8 mouse cellular contexts compared by ENCODE assay signal in the genomic region with DNA sequence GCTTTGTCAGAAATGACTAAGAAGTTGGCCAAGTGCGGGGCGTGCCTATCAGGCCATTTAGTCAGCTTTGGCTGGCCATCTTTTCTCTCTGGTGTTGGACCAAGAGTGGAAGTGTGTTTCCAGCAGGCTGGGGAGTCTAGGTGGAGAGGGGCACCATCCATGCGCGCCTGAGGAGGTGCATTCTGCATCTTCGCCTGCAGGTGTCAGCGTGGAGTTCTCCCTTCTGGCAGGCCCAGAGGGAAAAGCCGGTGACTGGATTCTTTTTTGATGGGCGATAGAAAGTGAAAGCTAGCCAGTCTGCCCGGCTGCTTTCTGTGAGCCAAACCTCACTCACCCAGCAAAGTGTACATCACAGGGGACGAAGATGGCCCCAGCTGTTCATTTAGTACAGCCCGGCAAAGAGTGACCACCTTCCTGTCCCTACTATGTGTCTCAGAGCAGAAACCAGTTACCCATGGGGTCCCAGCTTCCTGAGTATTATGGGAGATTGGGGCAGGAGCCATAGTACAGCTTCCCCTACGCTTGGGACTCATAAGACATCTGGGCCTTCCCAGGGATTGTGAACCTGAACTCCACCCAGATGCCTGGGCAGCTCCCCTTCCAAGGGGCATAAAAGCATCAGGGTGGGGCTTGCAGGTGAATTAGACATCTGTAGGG.
DNase-seq lines count a peak whose midpoint lies in the region; ATAC-seq lines count a peak whose summit lies in the region.

No protein-coding gene starts in this region.

- H3K9me3 ChIP-seq in hindbrain, embryonic 11.5 days (ENCODE audit: control insufficient read depth, low read length), result no peaks in the 10 kb centered on the region
- no peaks in the 10 kb centered on the region for H3K9me3 ChIP-seq in lung, embryonic 15.5 days

- WGBS in hindbrain, embryonic 11.5 days, result 27% methylated on average over 12 of the region's 12 CpGs
- WGBS in lung, embryonic 15.5 days, result 16% methylated on average over 12 of the region's 12 CpGs

- peaks cover 16% of the 10 kb centered on the region; the same call in 1 of the 2 replicates for H3K4me1 ChIP-seq in hindbrain, embryonic 11.5 days (replicated peaks; ENCODE audit: control insufficient read depth, insufficient read depth, low read length)
- peaks cover 37% of the 10 kb centered on the region for H3K4me1 ChIP-seq in lung, embryonic 15.5 days

- peak overlapping the region; percentile 21 for H3K4me2 ChIP-seq in hindbrain, embryonic 11.5 days (replicated peaks; ENCODE audit: low read depth, low read length)
- peak overlapping the region; percentile 49 for H3K4me2 ChIP-seq in lung, embryonic 15.5 days

- DNase-seq in MN1 (ENCODE audit: low spot score), result peak; percentile 84
- DNase-seq in cerebellum, adult 9-10 months, result peak; percentile 80
- peak; percentile 54 to 91 for DNase-seq in frontal cortex, adult 2 months (ENCODE audit: extremely low spot score in 1 of 2, low spot score in 1 of 2)
- peak; percentile 86 for DNase-seq in hindbrain, embryonic 11.5 days (ENCODE audit: low spot score)
- DNase-seq in layer of hippocampus, adult 9-10 months (ENCODE audit: low spot score), result peak; percentile 71
- peak; percentile 49 for DNase-seq in testis, postnatal 14 days (ENCODE audit: low spot score)

- H3K4me3 ChIP-seq in hindbrain, embryonic 11.5 days (ENCODE audit: low read depth, low read length), result no peak overlapping the region
- H3K4me3 ChIP-seq in lung, embryonic 15.5 days, result peak overlapping the region; percentile 25

- H3K9ac ChIP-seq in hindbrain, embryonic 11.5 days (ENCODE audit: low read depth, low read length), result 0 out of 2 replicates have a peak overlapping the region, but pooled peaks have one; percentile 23
- H3K9ac ChIP-seq in lung, embryonic 15.5 days, result peak overlapping the region; percentile 30; the same call in 1 of the 2 replicates

- no peaks in the 10 kb centered on the region for H3K27me3 ChIP-seq in hindbrain, embryonic 11.5 days (ENCODE audit: control insufficient read depth, insufficient read depth, low read length)
- H3K27me3 ChIP-seq in lung, embryonic 15.5 days, result no peaks in the 10 kb centered on the region

- peak overlapping the region; percentile 10; the same call in 1 of the 2 replicates for H3K27ac ChIP-seq in hindbrain, embryonic 11.5 days (ENCODE audit: low read depth, low read length)
- H3K27ac ChIP-seq in lung, embryonic 15.5 days, result peak overlapping the region; percentile 76

- H3K36me3 ChIP-seq in hindbrain, embryonic 11.5 days (ENCODE audit: control insufficient read depth, insufficient read depth, low read length), result no peaks in the 10 kb centered on the region
- no peaks in the 10 kb centered on the region for H3K36me3 ChIP-seq in lung, embryonic 15.5 days

- ATAC-seq in hindbrain, embryonic 11.5 days (ENCODE audit: low FRiP score), result peak; percentile 27; the same call in 1 of the 2 replicates
- ATAC-seq in lung, embryonic 15.5 days (ENCODE audit: borderline replicate concordance, extremely low read depth, low FRiP score, low TSS enrichment), result peak; percentile 41; the same call in 1 of the 2 replicates
- peak; percentile 75 for ATAC-seq in neutrophil, adult 5-6 weeks (ENCODE audit: extremely low read depth, insufficient number of reproducible peaks, low FRiP score, poor library complexity, severe bottlenecking)
